Mouse (Mus musculus) gastrocnemius, postnatal 10 days (tissue): Measurements from ENCODE around the gene Atp8a2. TPM values are rescaled to one million over a fixed set of nuclear protein-coding genes. Genes with fewer than 3 reads are reported as not detected.

ENCODE experiments used
- DNase-seq: peaks from one replicate; pipeline ENCODE4 v3.0.0; 2021; ENCODE audit warnings: mixed read lengths
- total RNA-seq, 2 experiments: library from RNA; stranded (reverse); gene quantifications; 2 replicates each; pipeline ENCODE4 v1.2.3; 2021

The Atp8a2 gene
- total RNA-seq, 2 experiments from 2014 or later, result 1.4 to 1.6 TPM

DNA sequence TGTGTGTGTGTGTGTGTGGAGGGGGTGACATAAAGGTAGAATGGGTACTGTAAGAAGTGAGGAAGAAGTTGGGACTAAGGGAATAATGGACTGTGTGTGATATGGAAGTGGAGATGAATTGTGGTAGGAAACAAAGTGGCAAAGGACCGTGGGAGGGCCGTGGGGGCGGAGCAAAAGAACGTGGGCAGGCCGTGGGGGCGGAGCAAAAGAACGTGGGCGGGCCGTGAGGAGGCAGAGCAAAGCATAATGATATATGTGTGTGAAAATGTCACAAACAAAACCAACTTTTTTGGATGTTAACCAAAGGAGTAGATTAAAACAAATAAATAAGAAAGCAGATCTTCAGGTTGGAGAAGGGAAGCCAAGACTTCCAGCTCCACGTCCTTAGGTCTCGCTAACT, 44.6 kb downstream of the Atp8a2 start:
- no peak for DNase-seq

DNA sequence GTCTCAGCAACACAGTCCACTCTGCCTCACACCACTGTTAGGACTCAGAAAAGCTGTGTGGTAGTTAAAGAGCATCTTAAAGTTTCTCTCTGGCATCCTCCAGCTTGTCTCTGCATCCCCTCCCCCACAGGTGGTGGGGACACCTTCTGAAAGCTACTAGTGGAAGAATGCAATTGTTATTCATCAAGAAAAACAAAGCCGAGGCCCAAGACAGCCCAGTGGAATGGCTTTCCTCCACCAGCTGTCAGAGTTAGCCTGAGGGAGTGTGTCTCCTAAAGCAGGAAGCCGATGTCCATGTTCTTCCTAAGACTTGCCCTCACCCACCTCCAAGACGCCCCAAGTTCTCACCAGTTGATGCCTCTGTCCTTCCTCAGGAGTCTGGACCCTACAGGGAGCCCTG, 48.1 kb downstream of the Atp8a2 start:
- DNase-seq, result no peak

DNA sequence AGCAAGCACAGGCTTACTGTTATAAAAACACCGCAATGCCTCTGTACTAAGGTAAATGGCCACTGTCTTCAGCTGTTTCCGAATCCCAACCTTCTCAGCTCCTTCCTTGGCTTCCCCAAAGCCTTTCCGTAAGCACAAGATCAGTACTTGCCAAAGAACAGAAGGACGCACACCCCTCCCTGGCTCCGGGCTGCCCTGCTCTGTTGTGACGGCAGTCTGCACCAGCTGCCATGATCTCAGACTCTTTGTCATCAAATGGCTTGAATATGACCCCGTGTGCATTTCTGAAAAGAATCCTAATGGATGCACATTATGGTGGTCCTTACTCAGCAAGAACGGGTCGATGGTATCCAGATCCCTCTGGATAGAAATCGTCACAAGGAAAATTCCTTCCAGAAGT, 53.7 kb downstream of the Atp8a2 start:
- no peak for DNase-seq

DNA sequence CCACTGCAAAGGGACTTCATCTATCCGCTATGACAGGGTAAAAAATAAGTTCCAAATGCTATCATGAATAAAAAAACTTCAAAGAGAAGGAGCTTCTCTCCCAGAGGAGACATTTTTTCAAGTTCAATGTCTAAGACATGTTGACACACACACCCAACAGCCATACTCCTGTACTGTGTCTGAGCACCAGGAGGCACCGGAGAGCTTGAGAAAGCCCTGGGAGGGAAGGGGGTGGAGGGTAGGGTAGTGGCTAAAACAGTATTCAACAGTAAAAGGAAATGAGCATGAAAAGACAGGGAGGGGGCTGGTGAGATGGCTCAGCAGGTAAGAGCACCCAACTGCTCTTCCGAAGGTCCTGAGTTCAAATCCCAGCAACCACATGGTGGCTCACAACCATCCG, 58.6 kb downstream of the Atp8a2 start:
- DNase-seq, result no peak

DNA sequence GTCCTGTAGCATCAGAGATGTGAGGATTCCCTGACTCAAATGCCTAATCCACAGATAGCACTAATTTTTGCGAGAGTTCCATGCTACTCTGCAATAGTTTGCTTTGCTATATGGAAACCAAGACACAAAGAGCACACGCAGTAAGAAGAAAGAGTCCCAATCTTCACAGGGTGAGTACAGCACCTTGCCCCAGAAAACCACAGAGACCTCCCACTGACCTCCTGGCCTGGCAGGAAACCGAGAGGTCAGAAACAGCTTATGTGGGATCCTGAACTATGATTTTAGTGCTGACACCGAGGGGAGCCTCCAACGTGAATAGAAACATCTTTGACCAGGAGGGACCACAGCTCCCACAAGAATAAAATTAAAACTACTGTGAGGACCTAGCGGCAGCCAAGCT, 59.2 kb downstream of the Atp8a2 start:
- no peak for DNase-seq

DNA sequence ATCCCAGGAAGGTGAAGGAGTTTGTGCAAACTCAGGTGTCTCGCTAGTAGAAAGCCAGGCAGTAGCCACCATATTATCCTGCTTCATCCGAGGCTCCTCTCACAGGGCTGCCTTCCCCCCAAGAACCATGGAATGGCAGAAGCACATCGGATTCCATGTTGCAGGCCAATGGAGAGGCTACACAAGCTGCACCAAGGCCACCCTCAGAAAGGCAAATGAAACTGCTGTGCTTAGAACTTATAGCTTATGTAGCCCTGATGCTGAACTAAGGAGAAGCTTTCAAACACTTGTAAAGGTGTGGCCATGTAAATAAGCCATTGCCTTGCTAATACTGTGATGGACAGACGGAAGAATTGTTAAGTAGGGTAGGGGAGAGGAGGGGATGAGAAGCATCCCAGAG, 61.2 kb downstream of the Atp8a2 start:
- DNase-seq, result no peak

DNA sequence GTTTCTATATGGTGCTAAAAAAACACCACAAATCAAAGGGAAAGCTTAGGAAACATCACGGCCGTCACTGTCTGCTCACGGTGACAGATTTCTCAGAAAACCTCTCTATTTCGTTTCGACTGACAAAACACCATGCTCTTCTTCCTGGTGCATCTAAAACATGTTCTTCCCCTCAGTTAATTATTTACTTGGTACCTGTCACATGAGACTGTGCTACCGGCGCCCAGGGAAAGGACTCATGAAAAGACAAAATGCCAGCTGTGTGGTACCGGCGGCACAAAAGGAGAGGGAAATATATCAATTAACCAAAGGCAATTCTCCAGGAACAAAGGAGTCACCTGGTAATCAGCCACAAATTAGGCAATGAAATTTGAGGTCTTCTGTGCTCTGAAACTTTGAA, 62.3 kb downstream of the Atp8a2 start:
- no peak for DNase-seq

DNA sequence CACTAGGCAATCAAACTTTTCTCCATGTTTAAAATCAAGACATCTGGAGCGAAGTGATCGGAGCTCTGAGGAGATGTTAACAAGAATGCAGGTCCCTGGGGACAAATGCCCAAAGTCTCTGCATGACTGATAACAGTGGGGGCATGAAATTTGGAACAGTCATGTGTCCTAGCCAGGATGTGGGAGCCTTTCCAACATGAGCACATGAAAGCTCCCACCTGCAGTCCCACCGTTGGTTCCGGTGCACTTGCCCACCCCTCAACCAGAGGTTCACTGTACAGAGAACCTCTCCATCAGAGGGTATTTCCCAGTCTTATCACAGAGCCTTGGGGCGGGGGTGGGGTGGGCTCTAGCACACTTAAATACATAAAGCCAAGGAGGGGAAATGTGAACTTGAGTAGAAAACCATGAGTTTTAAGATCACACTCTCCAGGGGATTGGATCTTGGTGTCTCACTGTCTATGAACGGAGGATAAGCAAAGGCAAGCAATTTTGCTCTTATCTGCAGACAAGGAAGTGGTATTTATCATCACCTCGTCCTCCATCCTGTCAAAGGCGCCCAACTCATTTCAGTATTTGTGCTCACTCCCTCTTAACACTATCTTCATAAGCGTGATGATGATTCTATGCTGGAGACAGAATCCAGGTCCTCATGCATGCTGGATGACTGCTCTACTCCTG, 65.6 kb downstream of the Atp8a2 start:
- DNase-seq, result no peak

DNA sequence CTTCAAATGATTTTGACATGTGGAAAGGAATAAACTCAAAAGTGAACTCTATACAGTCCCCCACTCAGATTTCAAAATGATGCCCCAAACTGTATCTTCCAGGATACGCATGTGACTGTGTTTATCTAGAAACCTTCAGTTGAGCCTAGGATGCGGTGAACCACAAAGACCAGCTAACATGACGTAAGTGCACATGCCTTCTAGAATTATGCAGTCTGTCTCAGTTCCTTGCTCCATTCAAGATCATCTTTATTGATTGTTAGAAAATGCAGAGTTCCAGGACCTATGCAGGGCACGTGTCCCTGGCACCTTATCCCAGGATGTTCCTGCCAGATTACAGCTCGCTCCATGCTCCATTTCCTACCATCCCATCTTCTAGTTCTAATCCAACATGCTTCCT, 67.4 kb downstream of the Atp8a2 start:
- DNase-seq, result no peak

DNA sequence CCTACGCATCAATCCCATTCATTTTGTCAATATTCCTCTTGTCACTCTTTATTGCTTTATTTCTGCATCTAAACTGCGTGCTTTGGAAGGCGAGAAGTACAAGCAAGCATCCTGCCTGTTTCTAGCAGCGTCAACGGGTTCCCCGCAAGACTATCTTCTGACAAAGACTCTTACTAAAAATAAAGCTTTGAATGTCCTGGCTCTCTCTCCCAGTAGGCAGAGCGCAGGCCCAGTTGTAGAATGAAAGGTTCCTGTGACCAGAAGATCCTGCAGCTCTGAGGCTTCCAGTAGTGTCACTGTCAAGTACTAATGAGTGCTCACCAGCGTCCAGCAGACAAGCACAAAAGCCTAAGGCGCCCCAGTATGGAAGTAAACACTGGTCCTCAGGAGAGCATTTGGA, 71.8 kb downstream of the Atp8a2 start:
- no peak for DNase-seq

DNA sequence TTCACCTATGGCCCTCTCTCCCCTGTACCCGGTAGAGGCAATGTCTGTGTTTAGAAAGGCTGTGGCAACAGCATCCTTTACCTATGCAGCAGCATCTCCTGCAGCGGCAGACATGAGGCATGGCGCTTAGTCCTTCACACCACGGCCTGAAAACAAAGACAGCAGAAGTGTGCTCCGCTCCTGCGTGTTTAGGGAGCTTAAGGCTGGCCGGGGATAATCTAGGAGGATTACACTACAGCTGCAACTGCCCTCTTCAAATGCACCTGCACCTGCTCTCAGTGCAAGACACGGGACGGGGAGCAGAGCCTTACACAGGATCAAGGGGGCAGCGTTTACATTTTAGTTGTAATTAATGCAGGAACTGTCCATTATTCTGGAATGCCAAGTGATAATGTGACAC, 75.4 kb downstream of the Atp8a2 start:
- no peak for DNase-seq

DNA sequence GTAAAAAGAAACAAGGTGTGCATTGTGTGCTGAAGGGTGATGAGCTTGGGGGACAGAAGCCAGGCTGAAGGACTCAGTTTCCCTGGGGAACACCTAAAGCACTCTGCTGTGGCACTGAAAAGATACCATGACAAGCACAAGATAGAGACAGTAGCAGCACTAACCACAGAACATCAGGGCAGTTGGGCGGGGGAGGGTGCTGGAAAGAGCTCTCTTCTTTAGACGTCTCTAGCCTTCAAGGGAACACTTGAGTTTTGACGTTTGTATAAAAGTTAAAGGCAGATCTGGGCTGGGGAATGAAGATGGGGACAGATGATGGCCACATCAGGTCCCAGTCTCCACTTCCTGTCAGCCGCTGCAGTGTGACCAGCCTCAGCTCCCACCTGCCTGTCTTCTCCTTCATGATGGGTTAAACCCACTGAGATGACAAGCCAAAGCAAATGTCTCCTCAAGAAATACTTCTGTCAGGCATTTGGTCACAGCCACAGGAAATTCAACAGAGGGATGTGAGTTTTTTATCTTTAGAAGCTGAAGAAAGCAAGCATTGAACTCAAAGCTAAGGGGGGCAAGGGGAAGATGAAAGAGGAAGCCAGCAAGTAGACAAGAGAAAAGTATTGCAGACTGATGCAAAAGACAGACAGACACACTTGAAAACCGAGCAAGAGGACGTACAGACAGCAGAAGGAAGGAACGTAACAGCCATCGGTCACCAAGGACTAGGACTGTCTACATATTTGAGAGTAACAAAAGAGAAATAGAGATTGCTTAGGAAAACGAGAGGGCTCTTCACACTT, 79.0 kb downstream of the Atp8a2 start:
- no peak for DNase-seq

DNA sequence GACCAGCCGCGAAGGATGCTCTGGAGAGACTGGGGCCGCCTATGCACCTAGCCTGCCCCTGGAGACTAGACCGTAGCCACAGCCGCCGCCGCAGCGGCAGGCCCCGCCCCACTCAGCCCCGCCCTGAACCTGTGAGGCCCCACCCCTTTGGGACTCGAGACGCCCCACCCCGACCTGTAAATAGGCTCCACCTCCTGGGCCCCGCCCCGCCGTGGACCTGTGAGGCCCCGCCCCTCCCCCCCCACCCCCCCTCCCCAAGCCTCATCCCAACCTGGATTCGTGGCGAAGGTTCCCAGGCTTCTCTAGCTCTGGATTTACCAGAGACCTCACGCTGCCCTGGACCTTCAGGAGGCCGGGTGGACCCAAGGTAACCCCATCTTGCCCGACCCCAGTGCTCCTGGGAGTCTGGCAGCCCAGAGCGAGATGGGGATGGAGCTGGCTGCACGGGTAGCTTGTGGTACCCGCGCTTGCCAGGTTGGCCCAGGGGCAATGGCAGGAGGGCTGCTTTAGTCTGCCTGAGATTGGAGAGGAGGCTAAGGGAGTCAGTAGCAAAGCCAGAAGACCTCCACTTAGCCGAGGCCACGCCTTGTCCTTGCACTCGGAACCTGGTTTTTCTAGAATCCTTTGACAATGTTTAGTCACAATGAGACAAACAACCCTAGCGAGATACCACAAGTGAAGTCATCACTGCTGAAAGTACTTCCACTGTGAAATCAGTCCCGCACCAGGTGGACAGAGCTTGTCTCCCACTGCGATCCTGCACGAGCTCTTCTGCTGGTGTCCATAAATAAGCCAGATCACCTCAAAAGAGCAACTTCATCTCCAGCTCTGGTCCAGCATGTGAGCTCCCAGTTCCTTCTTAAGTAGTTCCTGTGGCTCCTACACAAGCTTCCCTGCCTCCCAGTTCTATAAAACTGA, 109.9 kb downstream of the Atp8a2 start:
- DNase-seq, result peak; percentile 10

DNA sequence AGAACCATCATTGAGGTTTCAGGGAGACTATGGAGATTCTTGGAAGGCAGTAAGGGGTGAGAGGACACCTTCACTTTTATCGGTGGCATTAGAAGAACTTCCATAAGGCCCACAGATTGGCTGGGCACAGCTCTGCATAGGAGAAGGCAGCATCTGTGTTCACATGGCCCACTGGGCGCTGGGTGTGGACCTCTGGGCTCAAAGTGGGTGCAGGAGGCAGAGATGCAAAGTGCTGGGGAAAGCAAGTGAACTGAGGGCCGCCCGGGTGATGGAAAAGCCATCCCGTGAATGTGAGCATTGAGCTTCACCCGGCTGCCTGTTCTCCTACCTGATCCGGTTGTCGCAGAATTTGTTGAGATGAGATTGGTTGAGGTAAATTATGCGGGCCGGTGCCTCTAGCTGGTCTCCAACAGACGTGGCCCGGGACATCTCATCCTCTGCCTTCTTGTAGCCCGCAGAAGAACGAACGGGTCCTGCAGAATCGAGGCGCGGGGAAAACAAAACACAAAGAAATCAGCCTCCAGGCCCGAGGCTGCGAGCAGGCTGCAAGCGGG, 110.6 kb downstream of the Atp8a2 start:
- no peak for DNase-seq

DNA sequence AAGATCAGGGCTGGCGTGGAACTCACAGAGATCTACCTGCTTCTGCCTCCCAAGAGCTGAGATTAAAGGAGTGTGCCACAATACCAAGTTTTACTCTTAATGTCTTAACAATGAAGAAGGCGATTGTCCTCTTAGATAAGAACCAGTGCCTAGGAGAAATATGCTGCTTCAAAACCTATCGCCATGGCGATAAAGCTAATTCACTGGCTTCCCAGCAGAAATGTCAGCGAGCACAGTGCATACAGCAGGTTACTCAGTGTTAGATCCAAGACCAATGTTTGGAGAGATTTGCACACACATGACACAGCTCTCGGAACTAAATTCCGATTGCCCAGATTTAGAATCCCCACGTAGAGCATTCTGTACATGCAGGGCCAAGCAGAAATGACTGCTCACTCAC, 114.2 kb downstream of the Atp8a2 start:
- DNase-seq, result no peak

DNA sequence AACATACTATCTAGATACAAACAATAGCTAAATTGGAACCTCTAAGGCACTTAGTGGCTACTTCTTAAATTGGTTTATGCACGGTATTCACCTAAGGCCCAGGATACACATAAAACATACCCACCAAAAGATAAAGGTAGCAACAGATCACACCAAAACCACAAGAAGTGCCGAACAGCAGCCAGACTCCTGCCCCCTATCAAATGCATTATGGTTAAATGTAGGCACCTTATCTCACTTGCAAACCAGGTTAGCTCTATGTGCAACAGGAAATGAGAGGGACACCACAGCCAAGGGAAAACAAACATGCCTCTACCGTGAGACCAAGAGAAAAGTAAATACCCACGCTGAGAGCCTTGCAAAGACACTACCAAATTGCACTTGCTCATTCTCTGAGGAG, 124.5 kb downstream of the Atp8a2 start:
- DNase-seq, result no peak

DNA sequence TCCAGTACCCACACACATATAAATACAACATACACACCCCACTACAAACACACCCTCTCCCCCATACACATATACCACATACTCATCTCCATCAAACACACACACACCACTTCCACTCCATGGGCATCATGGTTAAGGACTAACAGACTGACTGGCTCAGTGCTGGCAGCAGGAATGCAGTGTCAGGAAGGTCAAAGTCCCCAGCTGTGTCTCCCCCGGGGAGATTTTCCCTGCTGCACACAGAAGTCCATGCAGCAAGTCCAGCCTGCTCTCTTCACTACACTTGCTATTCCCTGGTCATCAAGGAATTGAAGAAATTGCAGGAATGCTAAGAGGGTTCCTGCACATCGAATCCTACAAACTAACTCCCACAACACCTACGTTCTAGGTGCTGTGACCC, 131.8 kb downstream of the Atp8a2 start:
- DNase-seq, result no peak

DNA sequence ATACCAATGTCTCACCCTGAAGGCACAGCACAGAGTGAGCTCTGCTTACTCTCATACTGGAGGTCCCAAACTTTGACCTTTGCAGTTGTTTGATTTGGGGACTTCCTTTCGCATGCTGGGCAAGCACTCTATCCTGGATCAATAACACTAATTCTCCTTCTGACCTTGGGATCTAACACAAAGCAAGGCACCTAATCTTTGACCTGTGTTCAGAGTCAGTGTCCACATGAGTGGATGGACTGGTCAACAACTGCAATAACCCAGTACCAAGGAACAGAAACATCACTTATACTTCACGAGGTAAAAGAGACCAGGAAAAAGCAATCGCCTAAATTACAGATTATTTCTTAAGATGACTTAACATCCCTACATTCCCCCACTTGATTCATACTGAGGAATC, 136.0 kb downstream of the Atp8a2 start:
- no peak for DNase-seq

DNA sequence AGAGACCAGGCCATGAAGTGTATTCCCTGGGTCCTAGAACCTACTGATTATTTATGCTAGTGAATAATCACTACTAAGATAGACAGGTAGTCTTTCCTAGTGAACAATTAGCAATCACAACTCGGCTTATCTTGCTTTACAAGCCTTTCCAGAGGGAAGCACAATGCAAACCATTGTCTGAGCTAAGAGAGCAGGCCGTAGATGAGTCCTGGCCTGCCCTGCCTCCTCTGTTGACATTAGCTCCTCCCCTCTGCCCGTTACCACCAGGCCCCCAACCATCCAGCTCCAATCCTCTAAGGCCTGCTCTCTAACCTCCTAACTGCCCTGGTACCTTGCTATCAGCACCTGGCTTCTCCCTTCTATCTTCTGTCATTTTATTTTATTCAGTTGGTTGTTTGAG, 138.1 kb downstream of the Atp8a2 start:
- no peak for DNase-seq

DNA sequence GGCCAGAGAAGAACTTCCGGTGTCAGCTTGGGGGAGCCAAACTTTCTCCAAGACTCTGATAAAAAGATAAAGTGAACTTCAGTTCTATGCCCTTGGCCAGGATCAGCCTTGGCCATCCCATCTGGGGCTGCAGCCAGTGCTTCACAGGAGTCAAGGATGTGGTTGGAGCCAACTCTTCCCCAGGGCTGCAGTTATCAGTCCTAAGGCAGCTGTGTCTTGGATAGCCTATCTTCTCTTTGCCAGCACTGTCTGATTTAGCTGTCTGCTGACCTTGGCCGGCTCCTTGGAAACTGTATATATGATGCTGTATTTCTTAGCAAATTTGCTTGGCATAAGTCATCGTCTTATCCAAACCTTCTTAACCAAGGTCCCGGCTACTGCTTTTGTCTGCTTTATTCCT, 141.7 kb downstream of the Atp8a2 start:
- DNase-seq, result no peak

DNA sequence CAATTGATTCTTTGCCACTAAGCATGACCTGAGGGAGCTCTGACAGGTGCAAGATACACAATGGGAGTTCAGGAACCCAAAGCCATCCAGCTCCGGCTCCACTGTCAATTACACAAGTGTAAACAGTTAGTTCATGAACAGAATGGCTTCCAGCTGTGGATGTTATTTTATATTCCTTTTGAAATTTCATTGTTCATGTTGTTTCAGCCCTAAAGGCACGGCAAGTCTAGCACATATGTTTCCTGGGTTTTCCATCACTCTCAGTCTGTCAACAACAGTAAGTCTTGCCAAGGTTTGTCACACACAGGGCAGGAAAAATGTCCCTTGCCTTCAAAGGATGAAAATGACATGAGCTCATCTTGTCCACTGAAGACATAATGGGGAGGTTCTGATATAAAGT, 166.3 kb downstream of the Atp8a2 start:
- DNase-seq, result no peak

DNA sequence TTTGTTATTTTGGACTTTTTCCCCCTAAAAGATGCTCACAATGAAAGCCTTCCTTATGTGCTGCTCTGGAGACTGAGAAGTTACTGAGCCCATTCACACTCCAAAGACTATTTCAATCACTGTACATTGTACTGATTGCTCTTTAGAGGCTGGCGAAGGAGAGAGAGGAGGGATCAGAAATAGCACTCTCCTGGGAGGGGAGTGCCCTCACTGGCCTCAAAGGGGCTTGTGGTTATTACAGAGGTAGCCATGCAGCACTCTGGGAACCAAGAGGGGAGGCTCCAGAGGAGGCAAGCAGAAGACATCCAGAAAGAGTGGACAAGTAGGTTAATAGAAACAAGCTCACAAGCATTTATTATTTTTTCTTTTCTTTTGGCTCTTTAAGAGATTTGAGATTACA, 169.8 kb downstream of the Atp8a2 start:
- DNase-seq, result no peak

DNA sequence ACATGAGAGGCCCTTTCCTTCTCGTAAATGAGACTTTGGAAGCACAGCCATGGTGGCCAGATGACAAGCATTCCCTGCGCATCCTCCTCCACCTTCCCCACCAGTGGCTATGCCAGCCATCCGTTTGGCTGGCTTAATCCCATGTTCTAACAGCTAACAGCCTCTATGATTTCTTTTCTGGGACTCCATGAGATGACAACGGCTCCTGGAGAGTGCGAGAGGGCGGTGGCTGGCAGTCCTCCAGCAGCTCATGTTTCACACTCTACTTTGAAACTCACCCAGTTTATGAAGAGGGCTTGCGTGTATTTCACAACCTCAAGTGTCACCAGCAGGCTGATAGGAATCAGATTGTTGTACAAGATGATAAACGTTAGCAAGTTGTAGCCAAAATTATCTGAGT, 170.3 kb downstream of the Atp8a2 start:
- DNase-seq, result peak; percentile 69
